Mouse (Mus musculus) embryonic facial prominence, embryonic 15.5 days (tissue): ENCODE data around the gene Kcnmb1. TPM values are rescaled to one million over a fixed set of nuclear protein-coding genes. Genes with fewer than 3 reads are reported as not detected.

ENCODE experiments used
- ATAC-seq: fragments of 200-750 bp; cut with Nextera tagmentation; 2 replicates; pipeline ENCODE4 v1.8.0; 2017; ENCODE audit warnings: low read depth, moderate TSS enrichment; ENCODE audit not compliant: insufficient number of reproducible peaks, low FRiP score, low TSS enrichment
- H3K27ac ChIP-seq: fragments of 300-500 bp; sonication (generic); replicated peaks from 2 replicates; pipeline ENCODE4 v1.5.1; 2015; ENCODE audit warnings: mild to moderate bottlenecking, inconsistent platforms
- H3K27me3 ChIP-seq: fragments of 300-500 bp; sonication (generic); 2 replicates; pipeline ENCODE4 v1.6.1; 2015; ENCODE audit warnings: inconsistent platforms
- H3K36me3 ChIP-seq: fragments of 300-500 bp; sonication (generic); 2 replicates; pipeline ENCODE4 v1.6.1; 2015; ENCODE audit warnings: mild to moderate bottlenecking, inconsistent platforms
- H3K4me1 ChIP-seq: fragments of 300-500 bp; sonication (generic); 2 replicates; pipeline ENCODE4 v1.6.1; 2015; ENCODE audit warnings: inconsistent platforms
- H3K4me2 ChIP-seq: fragments of 300-500 bp; sonication (generic); replicated peaks from 2 replicates; pipeline ENCODE4 v1.6.1; 2015; ENCODE audit warnings: mild to moderate bottlenecking, inconsistent platforms
- H3K4me3 ChIP-seq: fragments of 300-500 bp; sonication (generic); replicated peaks from 2 replicates; pipeline ENCODE4 v1.5.1; 2015; ENCODE audit warnings: mild to moderate bottlenecking, inconsistent platforms
- H3K9ac ChIP-seq: fragments of 300-500 bp; sonication (generic); 2 replicates; pipeline ENCODE4 v1.6.1; 2015; ENCODE audit warnings: inconsistent platforms
- H3K9me3 ChIP-seq: fragments of 300-500 bp; sonication (generic); replicated peaks from 2 replicates; pipeline ENCODE4 v1.6.1; 2016; ENCODE audit warnings: inconsistent platforms
- WGBS: fragments of 180-500 bp; shearing (Covaris S2); methylation state at CpG from one replicate; pipeline ENCODE4 v1.1.7; 2015; 5-methylcytosine and 5-hydroxymethylcytosine counted together
- polyA plus RNA-seq: library from polyadenylated mRNA; unstranded; fragments of >200 nt; fragmentation: Nextera tagmentation; extraction: Ambion mirVana; gene quantifications from 2 replicates; pipeline ENCODE4 v1.2.1, GENCODE M21; 2015

Gene Kcnmb1
- polyA plus RNA-seq, 1 experiment from 2014 or later: 0.19 TPM

- no peaks in the 10 kb centered on the region for H3K27me3 ChIP-seq
- H3K4me1 ChIP-seq: no peaks in the 10 kb centered on the region
- no peak overlapping the region for H3K27ac ChIP-seq
- no peak overlapping the region for H3K4me2 ChIP-seq
- ATAC-seq: no peak
- 57% methylated on average over 4 of the region's 4 CpGs for WGBS
- no peaks in the 10 kb centered on the region for H3K36me3 ChIP-seq
- H3K4me3 ChIP-seq: no peak overlapping the region
- H3K9ac ChIP-seq: no peak overlapping the region
- H3K9me3 ChIP-seq: no peaks in the 10 kb centered on the region
Observed at GRCm38 (mm10) chr11:33944067-33944785, 18.6 kb upstream of the Kcnmb1 start.

- Histone ChIP-seq H3K4me2 (no peak overlapping the region), H3K9me3 (no peaks in the 10 kb centered on the region), H3K4me1 (no peaks in the 10 kb centered on the region), H3K4me3 (no peak overlapping the region), H3K27me3 (no peaks in the 10 kb centered on the region), H3K36me3 (no peaks in the 10 kb centered on the region), H3K9ac (no peak overlapping the region), H3K27ac (no peak overlapping the region)
- WGBS: 82% methylated on average over 9 of the region's 9 CpGs
- ATAC-seq: no peak
Observed at GRCm38 (mm10) chr11:33944786-33945328, 18.0 kb upstream of the Kcnmb1 start.

GRCm38 (mm10) chr11:33946501-33946900, 16.3 kb upstream of the Kcnmb1 start:
- Histone ChIP-seq H3K4me1 (no peaks in the 10 kb centered on the region), H3K36me3 (no peaks in the 10 kb centered on the region), H3K27me3 (no peaks in the 10 kb centered on the region), H3K9me3 (no peaks in the 10 kb centered on the region), H3K9ac (no peak overlapping the region), H3K4me3 (no peak overlapping the region), H3K27ac (no peak overlapping the region), H3K4me2 (no peak overlapping the region)
- WGBS: 80% methylated on average over 4 of the region's 4 CpGs
- ATAC-seq: no peak

GRCm38 (mm10) chr11:33951155-33951554, 11.7 kb upstream of the Kcnmb1 start:
- H3K4me2 ChIP-seq: no peak overlapping the region
- no peaks in the 10 kb centered on the region for H3K27me3 ChIP-seq
- 27% methylated on average over 5 of the region's 5 CpGs for WGBS
- no peaks in the 10 kb centered on the region for H3K9me3 ChIP-seq
- H3K36me3 ChIP-seq: no peaks in the 10 kb centered on the region
- H3K4me3 ChIP-seq: no peak overlapping the region
- no peak overlapping the region for H3K27ac ChIP-seq
- H3K9ac ChIP-seq: no peak overlapping the region
- no peak for ATAC-seq
- no peaks in the 10 kb centered on the region for H3K4me1 ChIP-seq

GRCm38 (mm10) chr11:33951684-33952625, 10.9 kb upstream of the Kcnmb1 start:
- WGBS: 77% methylated on average over 8 of the region's 8 CpGs
- no peak overlapping the region for H3K4me2 ChIP-seq
- H3K27ac ChIP-seq: no peak overlapping the region
- no peak for ATAC-seq
- H3K4me3 ChIP-seq: no peak overlapping the region
- no peaks in the 10 kb centered on the region for H3K9me3 ChIP-seq
- no peaks in the 10 kb centered on the region for H3K27me3 ChIP-seq
- H3K4me1 ChIP-seq: no peaks in the 10 kb centered on the region
- H3K36me3 ChIP-seq: no peaks in the 10 kb centered on the region
- H3K9ac ChIP-seq: no peak overlapping the region

GRCm38 (mm10) chr11:33955982-33956381, 6.8 kb upstream of the Kcnmb1 start:
- Histone ChIP-seq H3K4me1 (no peaks in the 10 kb centered on the region), H3K36me3 (no peaks in the 10 kb centered on the region), H3K4me2 (no peak overlapping the region), H3K27me3 (no peaks in the 10 kb centered on the region), H3K27ac (no peak overlapping the region), H3K4me3 (no peak overlapping the region), H3K9ac (no peak overlapping the region), H3K9me3 (no peaks in the 10 kb centered on the region)
- WGBS: 71% methylated on average over 4 of the region's 4 CpGs
- no peak for ATAC-seq

GRCm38 (mm10) chr11:33956623-33957022, 6.2 kb upstream of the Kcnmb1 start:
- H3K9ac ChIP-seq: no peak overlapping the region
- H3K36me3 ChIP-seq: no peaks in the 10 kb centered on the region
- 84% methylated on average over 5 of the region's 5 CpGs for WGBS
- no peak overlapping the region for H3K4me2 ChIP-seq
- no peak for ATAC-seq
- H3K27ac ChIP-seq: no peak overlapping the region
- H3K4me1 ChIP-seq: no peaks in the 10 kb centered on the region
- H3K9me3 ChIP-seq: no peaks in the 10 kb centered on the region
- H3K4me3 ChIP-seq: no peak overlapping the region
- no peaks in the 10 kb centered on the region for H3K27me3 ChIP-seq

GRCm38 (mm10) chr11:33957595-33957994, 5.2 kb upstream of the Kcnmb1 start:
- Histone ChIP-seq H3K9me3 (no peaks in the 10 kb centered on the region), H3K4me3 (no peak overlapping the region), H3K27ac (no peak overlapping the region), H3K27me3 (no peaks in the 10 kb centered on the region), H3K9ac (no peak overlapping the region), H3K4me1 (no peaks in the 10 kb centered on the region), H3K4me2 (no peak overlapping the region), H3K36me3 (no peaks in the 10 kb centered on the region)
- ATAC-seq: no peak
- WGBS: 86% methylated on average over 6 of the region's 6 CpGs

- Histone ChIP-seq H3K27me3 (no peaks in the 10 kb centered on the region), H3K27ac (no peak overlapping the region), H3K4me3 (no peak overlapping the region), H3K4me2 (no peak overlapping the region), H3K9ac (no peak overlapping the region), H3K36me3 (no peaks in the 10 kb centered on the region), H3K4me1 (no peaks in the 10 kb centered on the region; the same call in 1 of the 2 replicates), H3K9me3 (no peaks in the 10 kb centered on the region)
- no peak for ATAC-seq
- WGBS: 82% methylated on average over 8 of the region's 8 CpGs
Observed at GRCm38 (mm10) chr11:33958713-33959112, 4.1 kb upstream of the Kcnmb1 start.

- Histone ChIP-seq H3K4me3 (no peak overlapping the region), H3K4me1 (no peaks in the 10 kb centered on the region; the same call in 1 of the 2 replicates), H3K4me2 (no peak overlapping the region), H3K9me3 (no peaks in the 10 kb centered on the region), H3K27me3 (no peaks in the 10 kb centered on the region), H3K27ac (no peak overlapping the region), H3K36me3 (no peaks in the 10 kb centered on the region), H3K9ac (no peak overlapping the region)
- 49% methylated on average over 7 of the region's 7 CpGs for WGBS
- no peak for ATAC-seq
Observed at GRCm38 (mm10) chr11:33962178-33962577, 635 bp upstream of the Kcnmb1 start.

- Histone ChIP-seq H3K4me1 (peaks cover 12% of the 10 kb centered on the region), H3K9ac (no peak overlapping the region), H3K27me3 (no peaks in the 10 kb centered on the region), H3K4me3 (no peak overlapping the region), H3K27ac (no peak overlapping the region), H3K36me3 (no peaks in the 10 kb centered on the region), H3K9me3 (no peaks in the 10 kb centered on the region), H3K4me2 (no peak overlapping the region)
- no peak for ATAC-seq
- 46% methylated on average over 2 of the region's 2 CpGs for WGBS
Observed at GRCm38 (mm10) chr11:33965380-33965779, 2.6 kb downstream of the Kcnmb1 start.
